Mouse (Mus musculus) T-cell, adult 2 months (primary cell): Measurements from ENCODE around the gene Pimreg.

ENCODE experiments used
- DNase-seq: peaks from one replicate; pipeline ENCODE4 v3.0.0; 2022; ENCODE audit warnings: low spot score

Gene Pimreg

GRCm38 (mm10) chr11:72066330-72066729 is 24.5 kb downstream of the Pimreg start:
- DNase-seq = no peak

GRCm38 (mm10) chr11:72067326-72067725 is 25.5 kb downstream of the Pimreg start:
- no peak for DNase-seq

GRCm38 (mm10) chr11:72068026-72068425 is 26.2 kb downstream of the Pimreg start:
- DNase-seq = no peak

- DNase-seq = no peak
Observed at GRCm38 (mm10) chr11:72070733-72071132, 28.9 kb downstream of the Pimreg start.

GRCm38 (mm10) chr11:72072331-72072905 is 30.6 kb downstream of the Pimreg start:
- no peak for DNase-seq

GRCm38 (mm10) chr11:72074230-72074629 is 32.4 kb downstream of the Pimreg start:
- DNase-seq = no peak

- no peak for DNase-seq
Observed at GRCm38 (mm10) chr11:72078056-72078455, 36.2 kb downstream of the Pimreg start.

- DNase-seq = no peak
Observed at GRCm38 (mm10) chr11:72078647-72079046, 36.8 kb downstream of the Pimreg start.

GRCm38 (mm10) chr11:72080461-72080860 is 38.6 kb downstream of the Pimreg start:
- no peak for DNase-seq

GRCm38 (mm10) chr11:72082601-72083000 is 40.8 kb downstream of the Pimreg start:
- no peak for DNase-seq

- no peak for DNase-seq
Observed at GRCm38 (mm10) chr11:72084337-72084736, 42.5 kb downstream of the Pimreg start.

- DNase-seq = no peak
Observed at GRCm38 (mm10) chr11:72086251-72087046, 44.6 kb downstream of the Pimreg start.

GRCm38 (mm10) chr11:72092390-72092789 is 50.6 kb downstream of the Pimreg start:
- no peak for DNase-seq

GRCm38 (mm10) chr11:72094442-72094841 is 52.6 kb downstream of the Pimreg start:
- no peak for DNase-seq

- no peak for DNase-seq
Observed at GRCm38 (mm10) chr11:72095994-72096393, 54.2 kb downstream of the Pimreg start.
